Mouse (Mus musculus) adrenal gland, adult 2 months (tissue): Measurements from ENCODE around the gene Tmprss4. TPM values are rescaled to one million over a fixed set of nuclear protein-coding genes. Genes with fewer than 3 reads are reported as not detected.
A peak's percentile ranks its signal among the peaks of the same experiment; 100 is the strongest.

Experiments used
- DNase-seq: peaks from one replicate; pipeline ENCODE4 v3.0.0; 2021
- long read RNA-seq: library from polyadenylated mRNA; stranded (forward); transcript quantifications from one replicate; pipeline ENCODE4 v2.0.0, GENCODE M21; 2021
- polyA plus RNA-seq: library from polyadenylated mRNA; depleted of rRNA; stranded (reverse); fragments of >200 nt; gene quantifications from 2 replicates; pipeline ENCODE4 v1.2.3, GENCODE M21; 2012; rRNA removed
- total RNA-seq, 2 experiments: library from RNA; stranded (reverse); gene quantifications; 2 replicates each; pipeline ENCODE4 v1.2.3; 2021

Gene Tmprss4
- total RNA-seq (not detected), polyA plus RNA-seq (not detected in 2 replicates)
- long read RNA-seq = 0 reads

DNA sequence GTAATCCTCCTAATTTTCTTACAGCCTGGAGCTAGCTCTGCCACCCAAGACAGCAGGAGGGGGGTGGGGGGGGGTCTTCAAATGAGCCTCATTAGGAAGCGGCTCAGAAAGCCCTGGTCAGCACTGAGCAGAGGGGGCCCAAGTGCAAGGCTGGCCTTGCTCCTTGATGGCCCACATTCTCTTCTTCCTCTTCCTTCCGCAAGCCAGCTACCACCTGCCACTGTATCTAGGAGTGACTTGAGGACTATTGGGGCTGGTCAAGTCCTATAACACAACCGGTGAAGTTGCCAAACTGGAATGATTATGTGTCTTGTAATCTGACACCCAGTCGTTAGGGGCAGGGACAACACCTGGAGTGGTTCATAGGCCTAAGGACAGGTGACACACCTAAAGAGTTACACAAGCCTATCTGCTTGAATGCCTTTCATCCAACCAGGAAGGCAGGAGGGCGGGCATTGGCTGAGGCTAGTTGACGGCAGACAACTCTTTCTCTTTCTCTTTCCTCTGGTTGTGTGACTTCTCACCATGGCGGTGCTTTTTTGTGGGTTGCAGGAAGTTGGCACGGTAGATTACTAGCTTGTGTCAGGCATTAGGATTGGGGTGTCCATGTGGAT, at the start of gene Tmprss4:
Gene Tmprss4, minus strand, starts transcription at position 296 of the 614 bp plus-strand sequence.
- DNase-seq = no peak

DNA sequence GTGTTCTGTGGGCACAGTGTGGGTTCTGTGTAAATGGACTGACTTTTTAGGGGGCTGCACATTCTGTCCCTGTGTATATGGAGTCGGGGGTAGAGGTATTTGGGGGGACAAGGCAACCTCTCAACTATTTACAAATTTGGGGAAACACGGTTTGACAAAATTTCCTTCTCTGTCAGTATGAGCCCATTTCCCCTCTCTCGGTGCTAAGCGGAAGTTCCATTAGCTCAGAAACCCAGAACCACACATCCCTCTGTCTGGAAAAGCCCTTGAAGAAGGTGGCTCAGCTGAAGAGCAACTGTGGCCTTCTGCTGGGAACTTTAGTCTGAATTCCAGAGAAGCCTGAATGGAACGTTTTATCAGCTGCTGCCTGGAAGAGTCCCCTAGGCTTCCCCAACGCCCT, 48.5 kb upstream of the Tmprss4 start:
- no peak for DNase-seq

DNA sequence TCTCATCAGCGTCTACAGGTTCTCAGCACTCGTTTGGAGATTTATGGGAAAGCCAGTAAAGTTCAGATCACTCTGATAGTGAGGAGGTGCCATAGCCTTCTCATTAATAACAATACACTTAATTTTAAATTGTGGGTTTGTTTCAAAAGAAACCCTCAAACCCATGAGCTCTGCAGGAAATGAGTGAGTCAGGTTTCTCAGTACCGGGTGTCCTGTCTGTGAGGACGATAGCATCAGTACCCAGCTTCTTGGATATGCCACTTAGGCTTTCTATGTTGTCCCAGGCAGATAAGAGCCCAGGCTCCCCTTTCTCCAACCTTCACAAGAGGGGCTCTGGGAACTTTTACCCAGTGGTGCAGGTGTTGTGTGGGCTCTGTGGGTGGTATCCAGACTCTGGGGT, 48.1 kb upstream of the Tmprss4 start:
- DNase-seq = no peak

DNA sequence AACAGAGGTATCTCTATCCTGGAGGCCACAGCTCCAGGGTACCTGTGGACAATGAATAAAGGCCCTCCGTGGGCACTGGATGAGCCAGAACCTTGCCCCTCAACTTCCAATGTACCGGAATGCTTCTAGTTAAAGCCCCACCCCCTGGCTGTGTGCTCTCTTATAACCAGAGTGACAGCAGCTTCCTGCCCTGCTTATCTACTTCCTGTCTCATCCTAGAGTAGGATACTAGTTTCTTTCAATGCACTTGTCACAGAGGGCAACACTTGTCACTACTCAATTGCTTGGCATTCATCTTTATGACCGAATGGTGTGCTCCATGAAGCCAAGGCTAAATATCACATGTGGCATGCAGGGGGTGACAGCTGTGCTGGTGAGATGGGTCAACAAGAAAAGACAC, 47.4 kb upstream of the Tmprss4 start:
- DNase-seq = no peak

DNA sequence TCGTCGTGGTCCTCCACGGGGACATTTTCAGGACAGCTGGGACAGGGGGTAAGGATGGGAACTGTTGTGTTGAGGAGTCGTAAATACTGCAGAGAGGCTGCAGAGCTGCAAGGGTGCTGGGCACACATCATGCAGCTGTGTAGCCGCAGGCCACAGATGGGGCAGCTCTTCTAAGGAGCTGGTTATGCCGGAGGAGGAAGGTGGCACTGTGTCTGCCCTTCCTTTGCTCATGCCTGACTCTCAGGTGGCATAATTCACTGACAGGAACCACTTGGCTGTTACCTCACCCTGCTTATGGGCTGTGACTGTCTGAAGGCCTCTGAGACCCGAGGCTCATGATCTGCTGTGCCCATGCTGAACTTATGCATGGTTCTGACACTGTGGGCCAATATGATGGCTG, 46.4 kb upstream of the Tmprss4 start:
- no peak for DNase-seq

DNA sequence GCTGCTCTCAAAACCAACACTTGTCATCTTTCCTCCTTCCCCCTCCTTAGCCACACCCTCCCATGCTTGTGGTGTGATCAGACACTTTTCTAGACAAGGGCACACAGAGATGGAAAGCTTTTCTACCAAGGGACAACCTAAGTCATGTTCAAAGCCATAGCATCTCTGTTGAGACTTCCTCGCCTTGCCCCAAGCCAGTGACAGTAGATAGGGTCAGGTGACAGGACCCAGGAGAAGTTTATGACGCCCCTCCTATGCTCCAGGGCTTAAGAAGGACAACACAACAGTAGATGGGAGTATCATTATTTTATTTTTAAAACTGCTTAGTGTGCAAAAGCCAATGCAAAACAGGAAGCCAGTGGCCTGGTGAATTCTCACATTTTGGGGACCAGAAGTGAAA, 43.6 kb upstream of the Tmprss4 start:
- no peak for DNase-seq

DNA sequence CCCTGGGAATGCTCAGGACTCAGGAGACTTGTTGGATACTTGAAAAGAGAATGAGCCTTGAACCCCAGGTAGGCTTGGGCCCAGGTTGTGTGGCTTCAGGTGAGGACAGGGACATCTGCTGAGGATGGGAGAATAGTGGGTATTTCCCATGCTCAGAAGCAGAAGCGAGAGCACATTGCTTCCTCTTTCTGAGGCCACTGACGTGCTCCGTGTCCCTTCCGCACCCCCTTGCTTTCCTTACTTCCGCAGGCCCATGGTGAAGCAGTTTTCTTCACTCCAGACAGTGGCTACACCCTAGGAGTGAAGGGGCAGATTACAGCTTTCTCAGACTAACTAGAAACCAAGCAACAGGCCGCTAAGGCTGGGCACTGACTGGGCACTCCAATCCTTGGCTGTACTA, 42.2 kb upstream of the Tmprss4 start:
- peak; percentile 18 for DNase-seq

DNA sequence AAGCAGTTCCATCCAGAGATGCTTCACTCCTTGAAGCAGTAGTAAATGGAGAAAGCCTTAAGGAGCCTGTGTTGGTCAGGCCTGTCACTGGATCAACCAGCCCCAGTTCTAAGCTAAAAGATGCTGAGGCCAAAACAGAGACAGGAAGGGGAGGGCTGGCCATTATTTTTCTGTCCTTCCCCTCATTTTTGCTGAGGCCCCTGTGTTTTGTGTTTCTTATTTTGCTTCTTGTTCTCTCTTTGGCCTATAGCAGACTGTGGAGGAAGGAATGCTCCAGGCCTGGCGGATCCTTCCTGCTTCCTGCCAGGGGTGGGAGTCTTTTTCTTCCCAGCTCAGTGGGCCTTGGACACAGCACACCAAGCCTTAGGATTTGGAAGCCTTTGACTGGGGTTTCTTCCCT, 41.5 kb upstream of the Tmprss4 start:
- no peak for DNase-seq

DNA sequence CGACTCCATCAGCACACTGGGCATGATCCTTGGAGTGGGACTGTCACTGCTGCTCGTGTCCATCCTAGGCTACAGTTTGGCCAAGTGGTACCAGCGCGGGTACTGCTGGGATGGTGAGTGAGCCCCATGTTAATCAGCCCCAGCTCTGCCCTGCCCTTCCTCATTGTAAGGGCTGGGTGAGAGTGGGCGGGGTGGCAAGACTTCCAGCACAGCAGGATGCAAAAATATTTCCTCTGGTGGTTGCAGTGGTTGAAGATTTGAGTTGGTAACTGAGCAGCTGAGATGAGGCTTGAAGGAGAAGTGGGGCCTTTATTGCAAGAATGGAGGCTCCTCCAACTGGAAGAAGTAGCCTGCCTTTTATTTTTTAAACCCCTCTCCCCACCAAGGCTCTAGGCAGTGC, 37.5 kb upstream of the Tmprss4 start:
- no peak for DNase-seq

DNA sequence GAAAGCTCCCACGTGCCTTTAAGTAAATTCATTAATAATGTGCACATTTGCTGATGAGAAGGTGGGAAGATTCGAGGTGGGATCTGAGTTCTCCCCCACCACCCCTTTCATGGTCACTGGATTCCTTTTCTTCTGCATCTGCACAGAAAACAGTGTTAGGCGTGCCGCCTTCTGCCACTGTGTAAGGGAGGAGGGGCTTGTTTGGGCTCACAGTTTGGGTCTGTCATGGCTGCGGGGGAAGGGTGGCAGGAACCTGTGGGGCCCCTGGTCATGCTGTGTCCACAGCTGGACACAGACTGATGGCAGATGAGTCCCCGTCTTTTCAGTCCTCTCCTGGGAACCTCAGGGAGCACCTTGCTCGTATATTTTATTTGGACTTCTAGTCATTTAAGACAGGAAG, 32.9 kb upstream of the Tmprss4 start:
- no peak for DNase-seq

DNA sequence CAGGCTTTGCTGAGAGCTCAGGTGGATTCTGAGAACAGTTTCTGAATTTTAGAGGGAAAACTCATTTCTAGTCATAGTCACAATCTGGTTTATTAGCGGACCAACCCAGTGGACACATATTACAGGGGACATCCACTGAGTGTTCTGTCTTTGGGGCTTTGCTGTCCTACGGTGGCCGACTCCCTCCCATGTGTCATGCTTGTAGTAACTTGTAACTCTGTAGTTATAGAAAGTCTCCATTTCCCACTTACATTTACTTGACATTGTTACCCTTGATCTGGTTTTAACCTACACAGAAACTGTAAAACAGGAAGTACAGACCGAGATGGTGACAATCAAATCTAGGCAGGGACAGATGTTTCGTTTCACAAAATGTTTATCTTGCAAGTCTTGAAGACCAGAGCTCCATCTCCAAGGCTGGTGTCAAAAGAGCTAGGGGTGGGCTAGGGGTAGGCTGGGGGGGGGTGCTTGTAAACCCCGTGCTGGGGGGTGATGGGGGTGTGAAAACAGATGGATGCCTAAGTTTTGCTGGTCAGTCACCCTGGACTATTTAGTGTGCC, 31.9 kb upstream of the Tmprss4 start:
- no peak for DNase-seq

DNA sequence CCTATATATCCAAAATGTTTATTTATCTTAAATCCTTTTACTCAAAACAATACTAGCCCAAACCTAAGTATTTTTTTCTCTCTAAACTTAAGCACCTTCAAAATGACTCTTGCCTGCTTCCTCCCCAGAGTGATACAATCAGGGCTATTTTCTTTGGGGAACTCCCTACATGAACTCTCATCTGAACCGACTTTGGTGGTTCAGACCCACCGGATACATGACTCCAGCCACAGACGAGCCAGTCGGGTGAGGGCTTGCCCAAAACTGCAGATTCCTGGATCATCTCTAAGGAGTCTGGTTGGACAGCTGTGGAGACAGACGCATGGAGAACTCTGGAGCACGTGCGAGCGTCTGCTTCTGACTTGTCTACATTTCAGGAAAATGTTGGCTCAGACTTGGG, 25.5 kb upstream of the Tmprss4 start:
- no peak for DNase-seq

DNA sequence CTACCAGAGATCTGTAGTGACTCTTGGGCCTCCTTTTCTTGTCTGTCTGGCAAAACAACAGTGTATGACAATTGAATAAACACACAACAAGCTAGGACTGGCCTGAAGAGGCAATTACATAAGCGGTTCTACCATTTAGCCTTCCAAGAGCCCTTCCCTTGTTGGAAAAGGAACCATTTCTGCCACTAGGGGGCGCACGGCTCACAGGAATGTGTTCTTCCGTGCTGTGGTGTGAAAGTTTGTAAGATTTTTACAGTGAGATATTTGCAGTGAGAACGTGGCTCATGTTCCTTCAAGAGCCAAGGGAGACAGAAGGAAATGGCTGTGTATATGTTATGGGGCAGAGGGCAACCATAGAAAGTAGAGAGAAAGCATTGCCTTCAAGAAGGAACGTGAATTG, 17.7 kb upstream of the Tmprss4 start:
- DNase-seq = peak; percentile 80

DNA sequence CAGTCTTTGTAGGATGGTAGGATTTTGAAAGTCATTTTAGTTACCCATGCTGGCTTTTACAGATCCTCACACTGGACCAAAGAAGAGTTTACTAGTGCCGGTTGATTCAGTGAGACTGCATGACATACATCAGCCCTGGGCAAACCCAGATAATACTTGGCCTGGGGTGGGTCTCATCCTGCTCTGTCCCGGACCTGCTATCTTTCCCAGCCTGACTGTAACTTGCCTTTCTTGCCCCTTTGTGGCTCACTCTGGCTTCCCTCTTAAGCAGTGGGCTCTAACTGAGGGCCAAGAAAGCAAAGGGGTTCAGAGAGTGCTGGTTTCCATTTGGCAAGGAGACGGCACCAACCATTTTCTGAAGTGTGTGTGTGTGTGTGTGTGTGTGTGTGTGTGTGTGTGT, 15.8 kb upstream of the Tmprss4 start:
- DNase-seq = no peak

DNA sequence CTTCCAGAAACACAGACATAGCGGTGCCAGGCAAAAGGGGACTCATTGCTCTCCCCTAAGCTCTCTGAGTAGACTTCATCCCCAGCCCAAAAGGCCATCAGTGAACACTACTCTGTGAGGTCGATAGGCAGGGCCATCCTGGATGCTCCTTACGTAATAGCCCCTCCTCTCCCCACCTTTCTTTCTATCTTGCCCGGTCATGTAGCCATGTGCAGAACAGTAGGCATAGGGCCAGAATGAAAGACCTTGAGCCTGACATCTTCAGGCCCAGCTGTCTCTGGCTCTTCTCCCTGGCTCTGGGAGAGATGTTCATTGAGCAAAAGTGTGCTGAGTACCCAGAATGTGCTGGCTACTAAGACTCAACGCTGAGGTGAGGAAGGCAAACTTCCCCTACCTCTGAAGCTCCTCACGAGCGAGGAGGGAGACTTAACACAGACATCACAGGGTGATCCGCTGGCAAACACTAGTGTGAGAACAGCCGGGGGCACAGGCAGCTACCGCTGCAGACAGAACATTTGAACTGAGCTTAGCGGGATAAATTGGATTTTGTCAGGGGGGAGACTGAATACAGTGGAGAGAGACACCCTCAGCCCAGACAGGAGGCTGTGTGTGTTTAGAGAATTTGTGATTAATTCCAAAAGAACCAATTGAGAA, 11.8 kb upstream of the Tmprss4 start:
- peak; percentile 21 for DNase-seq

DNA sequence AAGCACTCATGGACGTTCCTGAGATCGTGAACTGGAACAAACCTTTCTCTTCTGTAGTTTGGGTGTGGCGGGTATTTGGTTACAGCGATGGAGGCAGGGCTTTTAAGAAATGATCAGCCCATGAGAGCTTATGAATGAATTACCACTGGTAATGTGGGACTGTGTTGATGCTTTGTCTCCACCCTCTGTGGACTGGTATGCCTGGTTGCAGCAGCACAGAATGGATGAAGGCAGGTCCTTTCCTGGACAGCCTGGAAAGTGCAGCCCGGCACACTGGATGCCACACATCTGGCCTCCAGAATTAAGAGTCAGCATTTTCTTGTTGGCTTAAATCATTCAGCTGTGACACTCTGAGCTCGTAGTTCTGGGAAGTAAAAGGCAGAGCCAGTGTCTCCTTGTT, 8.1 kb upstream of the Tmprss4 start:
- DNase-seq = no peak

DNA sequence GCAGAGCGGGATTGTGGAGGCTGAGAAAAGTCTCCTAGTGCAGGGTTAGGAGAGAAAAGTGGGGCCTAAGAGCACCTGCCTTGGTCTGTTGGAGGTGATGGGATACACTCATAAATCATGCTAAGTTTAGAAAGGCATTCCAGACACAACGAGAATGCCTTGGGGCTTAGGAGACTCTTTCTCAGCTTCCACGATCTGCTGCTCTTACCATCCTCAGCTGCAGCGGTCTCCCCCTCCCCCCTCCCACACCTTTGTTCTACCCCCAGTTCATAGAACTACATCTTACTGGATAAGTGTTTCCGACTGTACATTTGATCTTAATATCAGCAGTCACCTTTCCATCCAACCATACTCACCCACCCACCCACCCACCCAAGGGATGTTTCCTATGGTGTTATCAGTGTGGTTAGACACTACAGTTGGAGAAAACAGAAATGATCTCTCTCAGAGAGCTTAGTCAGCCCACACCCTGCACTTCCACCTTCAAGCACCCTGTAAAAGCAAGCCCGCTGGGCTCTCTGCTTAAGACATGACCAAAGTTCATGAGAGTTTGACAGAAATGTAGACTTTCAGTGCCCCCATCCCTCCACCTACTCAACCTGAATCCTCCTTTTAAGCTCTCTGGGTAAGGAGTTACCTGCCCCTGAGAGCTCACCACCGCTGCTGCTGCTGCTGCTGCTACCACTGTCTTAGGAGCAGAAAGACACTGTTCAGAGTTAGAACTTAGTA, 3.3 kb upstream of the Tmprss4 start:
- DNase-seq = no peak

DNA sequence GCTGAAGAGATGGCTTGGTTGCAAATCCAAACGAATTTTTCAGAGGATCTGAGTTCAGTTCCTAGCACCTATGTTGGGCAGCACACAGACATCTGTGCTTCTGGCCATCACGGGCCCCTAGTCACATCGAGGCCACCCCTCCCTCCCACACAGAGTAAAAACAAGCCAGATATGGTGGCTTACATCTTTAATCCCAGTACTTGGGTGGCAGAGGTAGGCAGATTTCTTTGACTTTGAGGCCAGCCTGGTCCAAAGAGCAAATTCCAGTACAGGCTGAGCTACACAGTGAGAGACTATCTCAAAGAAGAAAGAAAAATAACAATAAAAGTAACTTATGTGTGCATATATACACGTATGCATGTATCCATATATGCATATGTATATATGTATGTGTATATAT, 2.2 kb upstream of the Tmprss4 start:
- no peak for DNase-seq

DNA sequence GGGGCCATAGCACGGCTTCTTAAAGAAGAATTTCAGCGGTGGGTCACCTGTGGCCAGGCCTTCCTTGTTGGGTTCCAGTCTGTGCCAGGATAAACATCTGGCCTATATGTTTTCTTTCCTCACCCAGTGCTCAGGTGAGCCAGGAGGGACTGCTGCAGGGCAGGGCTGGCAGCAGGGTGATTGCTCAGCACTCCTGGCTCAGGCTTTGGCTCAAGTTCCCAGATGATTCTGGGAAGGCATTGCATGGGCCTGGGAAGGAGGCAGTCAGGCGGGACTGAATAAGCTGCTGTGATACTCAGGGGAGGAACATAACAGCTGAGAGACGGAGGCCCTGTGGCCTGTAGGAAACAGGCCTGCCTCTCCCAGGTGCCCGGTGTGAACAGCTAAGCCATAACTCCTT, 1.3 kb upstream of the Tmprss4 start:
- DNase-seq = no peak

DNA sequence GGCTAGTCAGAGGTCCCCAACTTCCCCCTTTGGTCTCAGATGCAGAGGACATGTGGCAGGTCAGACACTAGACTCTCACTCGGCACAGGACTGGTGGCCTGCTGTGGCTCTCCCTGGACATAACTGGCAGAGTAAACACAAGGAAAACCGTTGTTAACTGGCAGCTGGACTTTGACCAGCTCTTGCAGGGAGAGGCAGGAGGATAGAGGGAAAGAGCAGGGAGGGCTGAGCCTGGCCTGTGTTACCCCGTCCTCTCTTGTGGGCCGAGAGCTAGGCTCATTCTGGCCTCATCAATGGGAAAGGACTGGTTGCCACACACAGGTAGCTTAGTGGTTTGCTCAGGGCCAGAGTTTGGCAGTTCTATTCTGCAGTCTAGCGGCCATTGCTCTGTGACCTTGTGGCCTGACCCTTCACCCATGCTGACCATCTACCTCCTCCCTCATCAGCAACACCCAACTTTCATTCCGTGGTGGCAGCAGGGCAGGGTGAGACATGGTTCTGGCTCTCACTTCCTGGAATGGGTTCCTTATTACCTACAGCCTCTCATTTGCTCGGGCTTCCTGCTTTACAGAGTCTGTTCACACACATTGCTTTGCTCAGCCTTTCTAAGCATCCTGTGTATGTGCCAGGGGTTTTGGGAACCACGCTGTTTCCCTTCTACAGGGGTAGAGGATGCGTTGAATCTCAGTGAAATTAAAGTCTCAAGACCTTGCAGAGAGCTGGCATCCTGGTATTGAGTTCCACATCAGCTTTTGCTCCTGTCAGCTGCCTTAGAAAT, 1.7 kb downstream of the Tmprss4 start:
- no peak for DNase-seq

DNA sequence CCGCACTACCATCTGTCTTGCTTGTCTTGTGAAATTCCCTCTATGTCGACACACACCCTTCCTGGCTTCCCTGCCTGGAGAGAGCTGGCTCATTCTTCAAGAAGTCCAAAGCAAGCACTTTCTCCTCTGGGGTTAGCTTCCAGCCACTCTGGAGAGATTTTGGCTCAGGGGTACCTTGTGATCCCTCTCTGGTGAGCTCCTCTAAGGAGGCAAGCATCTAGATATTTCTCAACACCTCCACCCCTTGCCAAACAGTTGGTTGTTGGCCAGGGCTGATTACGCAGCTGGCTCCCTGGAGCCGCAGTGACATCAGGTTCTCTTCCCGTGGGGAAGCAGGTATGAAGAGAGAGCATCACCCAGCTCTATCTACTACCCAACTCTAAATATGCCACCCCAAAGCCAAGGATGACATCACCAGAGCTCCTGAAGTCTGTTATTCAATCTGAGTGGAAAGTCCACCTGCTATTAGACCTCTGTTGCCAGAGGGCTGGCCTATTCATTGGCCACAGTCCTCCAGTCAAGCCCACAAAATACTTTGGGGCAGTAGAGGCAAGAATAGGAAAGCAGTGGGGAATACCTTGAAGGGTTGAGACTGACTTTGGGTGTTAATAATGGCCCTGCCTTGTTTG, 2.5 kb downstream of the Tmprss4 start:
- peak; percentile 56 for DNase-seq

DNA sequence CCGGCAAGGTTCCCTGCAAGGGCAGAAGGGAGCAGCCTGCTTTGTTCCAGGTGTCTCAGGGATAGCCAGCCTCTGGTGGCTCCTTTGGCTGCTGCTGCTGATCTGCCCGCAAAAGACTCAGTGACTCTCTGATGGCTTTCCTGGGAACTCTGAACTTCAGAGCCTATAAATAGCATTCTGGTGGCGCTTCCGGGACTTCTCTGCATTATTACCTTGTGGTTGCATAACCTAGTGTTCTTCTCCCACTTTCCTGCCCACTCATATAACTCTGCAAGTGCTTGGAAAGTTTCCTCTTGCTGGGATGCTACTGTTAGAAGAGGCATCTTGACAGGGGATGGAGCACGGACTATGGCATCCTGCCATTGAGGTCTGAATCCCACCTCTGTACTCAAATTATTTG, 6.3 kb downstream of the Tmprss4 start:
- DNase-seq = no peak
